Mouse (Mus musculus): ENCODE data around the gene Ggn.

DNA sequence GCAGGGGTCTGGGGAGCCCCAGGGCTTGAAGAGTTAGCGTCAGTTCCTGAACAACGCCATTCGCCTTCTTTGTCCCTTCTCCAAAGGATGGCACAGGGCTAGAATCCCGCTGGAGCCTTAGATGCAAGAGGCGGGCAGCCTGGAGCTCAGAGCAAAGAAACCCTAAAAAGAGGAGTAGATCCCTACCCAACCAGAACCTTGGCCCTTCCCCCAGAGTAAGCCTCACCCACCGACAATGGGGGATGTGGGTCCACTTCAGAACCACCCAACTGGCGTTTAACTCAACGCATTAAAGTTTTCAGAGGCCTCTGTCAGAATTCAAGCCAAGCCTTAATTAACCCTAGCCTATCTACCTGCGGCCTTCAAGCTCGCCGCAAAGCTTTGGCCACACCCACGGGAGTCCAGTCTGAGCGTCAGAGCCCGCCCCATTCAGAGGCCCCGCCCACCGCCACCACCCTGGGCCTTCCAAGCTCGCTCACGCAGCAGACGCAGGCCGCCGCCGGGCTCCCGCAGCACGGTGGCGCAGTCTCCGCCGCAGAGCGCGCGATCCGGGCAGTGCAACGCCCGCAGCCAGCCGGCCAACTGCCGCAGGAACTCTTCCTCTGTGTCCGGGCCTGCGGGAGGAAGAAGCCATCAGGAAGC lies 14.7 kb upstream of the Ggn start:
- TF ChIP-seq GATA1 (IDR thresholded peaks at IDR 0.05; ENCODE audit: borderline replicate concordance, low read length) (no peak), FLI1 (IDR thresholded peaks at IDR 0.05; ENCODE audit: low read length) (no peak)

All from megakaryocyte, embryonic 14.5 days (primary cell).